Comparison of ENCODE assay signal across 8 mouse cellular contexts in genomic region chr19:19783507-19783906, GRCm38 (mm10).
A peak's percentile ranks its signal among the peaks of the same experiment; 100 is the strongest.
DNase-seq lines count a peak whose midpoint lies in the region; ATAC-seq lines count a peak whose summit lies in the region.

No protein-coding gene starts in this region.

- H3K9ac ChIP-seq in embryonic facial prominence, embryonic 11.5 days (replicated peaks; ENCODE audit: low read length), result no peak overlapping the region
- H3K9ac ChIP-seq in embryonic facial prominence, embryonic 14.5 days (ENCODE audit: low read depth, low read length), result no peak overlapping the region

- intact Hi-C loops in heart, postnatal 10 days (cut with DNase I), result no loop called here
- intact Hi-C loops in left cerebral cortex, postnatal 25 days (cut with DNase I), result no loop called here

- H3K27me3 ChIP-seq in embryonic facial prominence, embryonic 11.5 days (ENCODE audit: control insufficient read depth, insufficient read depth, low read length), result no peaks in the 10 kb centered on the region
- H3K27me3 ChIP-seq in embryonic facial prominence, embryonic 10.5 days (replicated peaks; ENCODE audit: low read depth, poor library complexity, severe bottlenecking), result no peaks in the 10 kb centered on the region
- H3K27me3 ChIP-seq in embryonic facial prominence, embryonic 14.5 days (replicated peaks; ENCODE audit: control insufficient read depth, insufficient read depth, low read length), result no peaks in the 10 kb centered on the region

- DNase-seq in embryonic facial prominence, embryonic 11.5 days (ENCODE audit: low spot score), result peak; percentile 1
- no peak for DNase-seq in embryonic facial prominence, embryonic 10.5 days (ENCODE audit: low spot score)
- peak; percentile 65 for DNase-seq in embryonic facial prominence, embryonic 14.5 days (ENCODE audit: low spot score)
- DNase-seq in heart, postnatal 10 days, result peak; percentile 65
- DNase-seq in lung, postnatal 10 days, result peak; percentile 60
- DNase-seq in layer of hippocampus, adult 9-11 months, result no peak
- no peak for DNase-seq in layer of hippocampus, postnatal 25 days (ENCODE audit: extremely low spot score in 1 of 2, low spot score in 1 of 2)
- no peak for DNase-seq in left cerebral cortex, postnatal 25 days (ENCODE audit: low spot score in 2 of 2)

- no peak for ATAC-seq in embryonic facial prominence, embryonic 11.5 days (replicated peaks; ENCODE audit: insufficient number of reproducible peaks, low FRiP score, low TSS enrichment, low read depth)
- no peak for ATAC-seq in embryonic facial prominence, embryonic 14.5 days (ENCODE audit: low read depth)

- H3K4me1 ChIP-seq in embryonic facial prominence, embryonic 11.5 days (ENCODE audit: control insufficient read depth, insufficient read depth, low read length), result no peaks in the 10 kb centered on the region
- no peaks in the 10 kb centered on the region for H3K4me1 ChIP-seq in embryonic facial prominence, embryonic 10.5 days
- H3K4me1 ChIP-seq in embryonic facial prominence, embryonic 14.5 days (ENCODE audit: control insufficient read depth, insufficient read depth, low read length), result no peaks in the 10 kb centered on the region

- no peaks in the 10 kb centered on the region for H3K36me3 ChIP-seq in embryonic facial prominence, embryonic 11.5 days (replicated peaks; ENCODE audit: control insufficient read depth, insufficient read depth, low read depth, low read length)
- H3K36me3 ChIP-seq in embryonic facial prominence, embryonic 10.5 days (replicated peaks), result no peaks in the 10 kb centered on the region
- no peaks in the 10 kb centered on the region for H3K36me3 ChIP-seq in embryonic facial prominence, embryonic 14.5 days (ENCODE audit: control insufficient read depth, insufficient read depth, low read length)

- H3K4me3 ChIP-seq in embryonic facial prominence, embryonic 11.5 days (ENCODE audit: low read depth, low read length), result no peak overlapping the region
- no peak overlapping the region for H3K4me3 ChIP-seq in embryonic facial prominence, embryonic 10.5 days
- no peak overlapping the region for H3K4me3 ChIP-seq in embryonic facial prominence, embryonic 14.5 days (ENCODE audit: low read depth, low read length)

- H3K27ac ChIP-seq in embryonic facial prominence, embryonic 11.5 days (replicated peaks; ENCODE audit: low read depth, low read length), result no peak overlapping the region
- no peak overlapping the region for H3K27ac ChIP-seq in embryonic facial prominence, embryonic 10.5 days (replicated peaks)
- H3K27ac ChIP-seq in embryonic facial prominence, embryonic 14.5 days (replicated peaks; ENCODE audit: low read depth, low read length), result no peak overlapping the region

- H3K9me3 ChIP-seq in embryonic facial prominence, embryonic 11.5 days (replicated peaks; ENCODE audit: control insufficient read depth, low read length), result no peaks in the 10 kb centered on the region
- no peaks in the 10 kb centered on the region for H3K9me3 ChIP-seq in embryonic facial prominence, embryonic 10.5 days
- H3K9me3 ChIP-seq in embryonic facial prominence, embryonic 14.5 days (ENCODE audit: control insufficient read depth, low read length), result no peaks in the 10 kb centered on the region

- H3K4me2 ChIP-seq in embryonic facial prominence, embryonic 11.5 days (ENCODE audit: low read depth, low read length), result no peak overlapping the region
- H3K4me2 ChIP-seq in embryonic facial prominence, embryonic 14.5 days (ENCODE audit: low read depth, low read length), result no peak overlapping the region

Comparison
In these comparisons a context has a peak if more than half of its experiments do, and no peak if none do; other contexts are left out.
1. DNase-seq: peak in embryonic facial prominence, embryonic 11.5 days (single experiment), embryonic facial prominence, embryonic 14.5 days (single experiment), heart, postnatal 10 days (2 of 2) and lung, postnatal 10 days (single experiment); none in embryonic facial prominence, embryonic 10.5 days (single experiment), layer of hippocampus, adult 9-11 months (single experiment), layer of hippocampus, postnatal 25 days (0 of 2) and left cerebral cortex, postnatal 25 days (0 of 2).